Mouse (Mus musculus) left cerebral cortex, postnatal 36 days (tissue): ENCODE results near the gene Rps11. TPM values are rescaled to one million over a fixed set of nuclear protein-coding genes. Genes with fewer than 3 reads are reported as not detected.
"Not testable (repeated sequence)": the region's sequence is repeated elsewhere in the genome, so short reads cannot be mapped to it uniquely, and the experiment has no call there.

Source experiments
- DNase-seq, 2 experiments: peaks; one replicate each; pipeline ENCODE4 v3.0.0; 2021 to 2022; ENCODE audit warnings: low spot score in 2 of 2, mixed read lengths in 1 of 2
- intact Hi-C: fragments of 180-260 bp; cut with DNase I; formaldehyde crosslinking; loops from one replicate; pipeline ENCODE4 v1.15.1; 2025
- total RNA-seq, 2 experiments: library from RNA; stranded (reverse); gene quantifications; 2 replicates each; pipeline ENCODE4 v1.2.3; 2021

The Rps11 gene
- total RNA-seq, 2 experiments from 2014 or later, result 405 to 466 TPM

GRCm38 (mm10) chr7:45119780-45120709, 4.2 kb downstream of the Rps11 start:
- no peak for DNase-seq
- intact Hi-C loops, result loop anchor here (5.0 kb wide), 1 partner anchor 38 kb away; no protein-coding TSS in a partner anchor

- no peak for DNase-seq
- intact Hi-C loops, result no loop called here
Observed at GRCm38 (mm10) chr7:45118336-45118735, 5.9 kb downstream of the Rps11 start.

- DNase-seq, result no peak
- intact Hi-C loops, result no loop called here
Observed at GRCm38 (mm10) chr7:45117566-45117965, 6.7 kb downstream of the Rps11 start.

- intact Hi-C loops, result no loop called here
- no peak for DNase-seq
Observed at GRCm38 (mm10) chr7:45113476-45113875, 10.8 kb downstream of the Rps11 start.

GRCm38 (mm10) chr7:45112529-45112928, 11.7 kb downstream of the Rps11 start:
- intact Hi-C loops, result no loop called here
- DNase-seq, result no peak

GRCm38 (mm10) chr7:45111940-45112339, 12.3 kb downstream of the Rps11 start:
- intact Hi-C loops, result no loop called here
- DNase-seq, result no peak

- intact Hi-C loops, DNase-seq: not testable (repeated sequence)
Observed at GRCm38 (mm10) chr7:45110089-45110488, 14.2 kb downstream of the Rps11 start.

GRCm38 (mm10) chr7:45107052-45107645, 17.1 kb downstream of the Rps11 start:
- no peak for DNase-seq

GRCm38 (mm10) chr7:45106441-45106840, 17.8 kb downstream of the Rps11 start:
- DNase-seq, result no peak
- intact Hi-C loops, result no loop called here

More at GRCm38 (mm10) chr7:45107052-45107645, 17.1 kb downstream of the Rps11 start:
- intact Hi-C loops, result no loop called here

GRCm38 (mm10) chr7:45105491-45105890, 18.7 kb downstream of the Rps11 start:
- no peak for DNase-seq
- intact Hi-C loops, result no loop called here

GRCm38 (mm10) chr7:45104941-45105340, 19.3 kb downstream of the Rps11 start:
- intact Hi-C loops, result no loop called here
- DNase-seq, result no peak

GRCm38 (mm10) chr7:45103652-45104180, 20.5 kb downstream of the Rps11 start, which contains the start of gene Fcgrt:
TSS of gene Fcgrt (minus strand) at chr7:45103851.
- intact Hi-C loops, result no loop called here
- DNase-seq, result peak; percentile 18 to 33

GRCm38 (mm10) chr7:45102940-45103585, 21.2 kb downstream of the Rps11 start:
- DNase-seq, result no peak
- intact Hi-C loops, result no loop called here

GRCm38 (mm10) chr7:45102441-45102840, 21.8 kb downstream of the Rps11 start:
- no peak for DNase-seq
- intact Hi-C loops, result no loop called here

- intact Hi-C loops, result no loop called here
- DNase-seq, result no peak
Observed at GRCm38 (mm10) chr7:45100046-45100445, 24.2 kb downstream of the Rps11 start.

GRCm38 (mm10) chr7:45098541-45099240, 25.5 kb downstream of the Rps11 start:
- DNase-seq, result no peak
- intact Hi-C loops, result no loop called here

- intact Hi-C loops, result no loop called here
Observed at GRCm38 (mm10) chr7:45097479-45097878, 26.8 kb downstream of the Rps11 start.

GRCm38 (mm10) chr7:45095965-45096364, 28.3 kb downstream of the Rps11 start:
- DNase-seq, intact Hi-C loops: not testable (repeated sequence)

More at GRCm38 (mm10) chr7:45097479-45097878, 26.8 kb downstream of the Rps11 start:
- no peak for DNase-seq

GRCm38 (mm10) chr7:45095367-45095766, 28.9 kb downstream of the Rps11 start:
- DNase-seq, result no peak
- intact Hi-C loops, result no loop called here
